In genomic region chr13:56476790-56477189, GRCm38 (mm10) we compare ENCODE assay signal across 12 mouse cellular contexts. TPM values are rescaled to one million over a fixed set of nuclear protein-coding genes. Genes with fewer than 3 reads are reported as not detected.
A peak's percentile ranks its signal among the peaks of the same experiment; 100 is the strongest.
DNase-seq lines count a peak whose midpoint lies in the region; ATAC-seq lines count a peak whose summit lies in the region.
"Had no signal": no experiment of that assay in that cellular context is flagged by ENCODE, and none has a peak within 500 bp of the region (broad histone marks: within the 10 kb centered on the region; RNA-seq: fewer than 3 reads in every experiment).

No protein-coding gene starts in this region.

- no peaks in the 10 kb centered on the region for H3K4me1 ChIP-seq in hindbrain, embryonic 11.5 days (replicated peaks; ENCODE audit: control insufficient read depth, insufficient read depth, low read length)

- WGBS in hindbrain, embryonic 11.5 days, result 77% methylated on average over 5 of the region's 5 CpGs

- H3K36me3 ChIP-seq in hindbrain, embryonic 11.5 days (ENCODE audit: control insufficient read depth, insufficient read depth, low read length), result no peaks in the 10 kb centered on the region

- no peaks in the 10 kb centered on the region for H3K27me3 ChIP-seq in hindbrain, embryonic 11.5 days (ENCODE audit: control insufficient read depth, insufficient read depth, low read length)

- intact Hi-C loops in heart, postnatal 36 days (cut with DNase I), result loop anchor here (5.0 kb wide), 3 partner anchors 81 to 261 kb away; no protein-coding TSS in a partner anchor

- H3K27ac ChIP-seq in hindbrain, embryonic 11.5 days (ENCODE audit: low read depth, low read length), result no peak overlapping the region
- H3K27ac ChIP-seq: gastrocnemius, adult 2 months had no signal

- H3K9ac ChIP-seq in hindbrain, embryonic 11.5 days (ENCODE audit: low read depth, low read length), result no peak overlapping the region

- no peak overlapping the region for H3K4me3 ChIP-seq in hindbrain, embryonic 11.5 days (ENCODE audit: low read depth, low read length)

- H3K4me2 ChIP-seq in hindbrain, embryonic 11.5 days (replicated peaks; ENCODE audit: low read depth, low read length), result no peak overlapping the region

- ATAC-seq in hindbrain, embryonic 11.5 days (ENCODE audit: low FRiP score), result no peak
- no peak for ATAC-seq in cerebellum, adult (ENCODE audit: insufficient number of reproducible peaks, low FRiP score, low TSS enrichment)

- H3K9me3 ChIP-seq in hindbrain, embryonic 11.5 days (ENCODE audit: control insufficient read depth, low read length), result no peaks in the 10 kb centered on the region

- peak; percentile 24 for DNase-seq in adrenal gland, postnatal 14 days
- no peak for DNase-seq in adrenal gland, postnatal 36 days
- peak; percentile 92 for DNase-seq in 3T3-L1 (ENCODE audit: low read depth, low spot score)
- DNase-seq in c-Kit-positive CD71-negative TER-119-negative erythroid progenitor cells, embryonic 14.5 days (ENCODE audit: low read depth), result peak; percentile 24
- DNase-seq in naive thymus-derived CD4-positive, alpha-beta T cell, adult 2 months (ENCODE audit: low read depth), result peak; percentile 88
- DNase-seq in hindbrain, embryonic 11.5 days (ENCODE audit: low spot score), result no peak
- DNase-seq in heart, postnatal 36 days, result no peak
- DNase-seq: cerebellum, adult 18-20 months; heart, postnatal 4 days had no signal

RNA-seq across cellular contexts. Expression of gene Il9, which starts 5.3 kb away (rescaled TPM):
- not detected in 2 replicates for total RNA-seq in adrenal gland, postnatal 14 days (2021)
- total RNA-seq in adrenal gland, postnatal 36 days (2021), result not detected
- not detected in 2 replicates for polyA plus RNA-seq in hindbrain, embryonic 11.5 days (2014; fragmentation: Nextera tagmentation; extraction: Ambion mirVana)
- not detected for total RNA-seq in heart, postnatal 36 days (2021)
- total RNA-seq: gastrocnemius, adult 2 months; heart, postnatal 4 days; left cerebral cortex, postnatal 36 days had no signal

RNA-seq across cellular contexts. Expression of gene Slc25a48, which starts 38.6 kb away (rescaled TPM):
- total RNA-seq in adrenal gland, postnatal 14 days (2021), result 2.7 and 4.6 TPM in 2 replicates
- 1 to 10 TPM; 2.3 to 2.8 TPM for total RNA-seq in adrenal gland, postnatal 36 days (2021)
- polyA plus RNA-seq in hindbrain, embryonic 11.5 days (2014; fragmentation: Nextera tagmentation; extraction: Ambion mirVana), result 0.05 and 0.06 TPM in 2 replicates
- total RNA-seq in heart, postnatal 36 days (2021), result under 1 TPM in 1 of 2 experiments, not detected in 1; 0.17 TPM
- total RNA-seq: gastrocnemius, adult 2 months had no signal

RNA-seq across cellular contexts. Expression of gene Fbxl21, which starts 45.5 kb away (rescaled TPM):
- 2.7 and 3.0 TPM in 2 replicates for total RNA-seq in adrenal gland, postnatal 14 days (2021)
- 1 to 10 TPM; 2.0 to 5.5 TPM for total RNA-seq in adrenal gland, postnatal 36 days (2021)
- 3.2 and 3.3 TPM in 2 replicates for polyA plus RNA-seq in hindbrain, embryonic 11.5 days (2014; fragmentation: Nextera tagmentation; extraction: Ambion mirVana)
- under 1 TPM; 0.58 to 0.60 TPM for total RNA-seq in heart, postnatal 36 days (2021)
- total RNA-seq: gastrocnemius, adult 2 months had no signal

RNA-seq across cellular contexts. Expression of gene Gm3045, which starts 50.4 kb away (rescaled TPM):
- total RNA-seq in adrenal gland, postnatal 14 days (2021), result not detected in 2 replicates
- total RNA-seq in adrenal gland, postnatal 36 days (2021), result not detected
- not detected in 2 replicates for polyA plus RNA-seq in hindbrain, embryonic 11.5 days (2014; fragmentation: Nextera tagmentation; extraction: Ambion mirVana)
- total RNA-seq in heart, postnatal 36 days (2021), result not detected
- total RNA-seq: gastrocnemius, adult 2 months; heart, postnatal 4 days; left cerebral cortex, postnatal 36 days had no signal

Comparison
In these comparisons a context has a peak if more than half of its experiments do, and no peak if none do; other contexts are left out.
1. DNase-seq: peak in adrenal gland, postnatal 14 days (single experiment), 3T3-L1 (single experiment), c-Kit-positive CD71-negative TER-119-negative erythroid progenitor cells, embryonic 14.5 days (single experiment) and naive thymus-derived CD4-positive, alpha-beta T cell, adult 2 months (single experiment); none in adrenal gland, postnatal 36 days (0 of 2), hindbrain, embryonic 11.5 days (single experiment) and heart, postnatal 36 days (0 of 2).